Mouse (Mus musculus): Measurements from ENCODE around the gene Iqcn. TPM values are rescaled to one million over a fixed set of nuclear protein-coding genes. Genes with fewer than 3 reads are reported as not detected.
A peak's percentile ranks its signal among the peaks of the same experiment; 100 is the strongest.

The Iqcn gene
- polyA plus RNA-seq, 1 experiment from 2014 or later, result 0.05 TPM

GRCm38 (mm10) chr8:70764026-70764425, 60.8 kb downstream of the Iqcn start:
- peaks cover 26% of the 10 kb centered on the region for H3K4me1 ChIP-seq (ENCODE audit: control insufficient read depth, insufficient read depth, low read length)
- no peak overlapping the region for H3K9ac ChIP-seq (replicated peaks; ENCODE audit: low read length)
- peaks cover 12% of the 10 kb centered on the region; the same call in 1 of the 2 replicates for H3K27me3 ChIP-seq (ENCODE audit: control insufficient read depth, insufficient read depth, low read length)
- WGBS, result 87% methylated on average over 8 of the region's 8 CpGs
- no peak for DNase-seq
- no peak overlapping the region for H3K4me3 ChIP-seq (replicated peaks; ENCODE audit: low read depth, low read length)
- no peak for ATAC-seq (ENCODE audit: low FRiP score, low TSS enrichment)
- H3K4me2 ChIP-seq (ENCODE audit: low read length), result no peak overlapping the region
- no peaks in the 10 kb centered on the region for H3K9me3 ChIP-seq (ENCODE audit: control insufficient read depth, low read length)
- no peak overlapping the region for H3K27ac ChIP-seq (replicated peaks; ENCODE audit: low read depth, low read length)
- H3K36me3 ChIP-seq (ENCODE audit: control insufficient read depth, insufficient read depth, low read length), result peaks cover 20% of the 10 kb centered on the region

GRCm38 (mm10) chr8:70764676-70765075, 61.4 kb downstream of the Iqcn start:
- WGBS, result 96% methylated on average over 13 of the region's 13 CpGs
- H3K36me3 ChIP-seq (ENCODE audit: control insufficient read depth, insufficient read depth, low read length), result peaks cover 27% of the 10 kb centered on the region
- H3K9me3 ChIP-seq (ENCODE audit: control insufficient read depth, low read length), result no peaks in the 10 kb centered on the region
- H3K27ac ChIP-seq (replicated peaks; ENCODE audit: low read depth, low read length), result no peak overlapping the region
- peaks cover 12% of the 10 kb centered on the region; the same call in 1 of the 2 replicates for H3K27me3 ChIP-seq (ENCODE audit: control insufficient read depth, insufficient read depth, low read length)
- H3K4me1 ChIP-seq (ENCODE audit: control insufficient read depth, insufficient read depth, low read length), result peaks cover 22% of the 10 kb centered on the region
- H3K9ac ChIP-seq (replicated peaks; ENCODE audit: low read length), result no peak overlapping the region
- ATAC-seq (ENCODE audit: low FRiP score, low TSS enrichment) (no peak), DNase-seq (no peak)
- no peak overlapping the region for H3K4me2 ChIP-seq (ENCODE audit: low read length)
- H3K4me3 ChIP-seq (replicated peaks; ENCODE audit: low read depth, low read length), result no peak overlapping the region

GRCm38 (mm10) chr8:70765329-70765728, 62.1 kb downstream of the Iqcn start:
- Histone ChIP-seq H3K27ac (replicated peaks; ENCODE audit: low read depth, low read length) (no peak overlapping the region), H3K9me3 (ENCODE audit: control insufficient read depth, low read length) (no peaks in the 10 kb centered on the region), H3K27me3 (ENCODE audit: control insufficient read depth, insufficient read depth, low read length) (peaks cover 12% of the 10 kb centered on the region; the same call in 1 of the 2 replicates), H3K4me2 (ENCODE audit: low read length) (no peak overlapping the region; the same call in 1 of the 2 replicates), H3K9ac (replicated peaks; ENCODE audit: low read length) (no peak overlapping the region; the same call in 1 of the 2 replicates), H3K4me1 (ENCODE audit: control insufficient read depth, insufficient read depth, low read length) (peaks cover 16% of the 10 kb centered on the region; the same call in 1 of the 2 replicates), H3K36me3 (ENCODE audit: control insufficient read depth, insufficient read depth, low read length) (peaks cover 33% of the 10 kb centered on the region), H3K4me3 (replicated peaks; ENCODE audit: low read depth, low read length) (no peak overlapping the region)
- no peak for DNase-seq
- 81% methylated on average over 9 of the region's 9 CpGs for WGBS
- ATAC-seq (ENCODE audit: low FRiP score, low TSS enrichment), result no peak

GRCm38 (mm10) chr8:70765838-70766570, 62.7 kb downstream of the Iqcn start:
- H3K9me3 ChIP-seq (ENCODE audit: control insufficient read depth, low read length), result no peaks in the 10 kb centered on the region
- ATAC-seq (ENCODE audit: low FRiP score, low TSS enrichment) (no peak), DNase-seq (no peak)
- 3% methylated on average over 34 of the region's 34 CpGs for WGBS
- H3K27ac ChIP-seq (replicated peaks; ENCODE audit: low read depth, low read length), result no peak overlapping the region
- peak overlapping the region; percentile 36 for H3K9ac ChIP-seq (replicated peaks; ENCODE audit: low read length)
- peaks cover 40% of the 10 kb centered on the region for H3K36me3 ChIP-seq (ENCODE audit: control insufficient read depth, insufficient read depth, low read length)
- H3K4me2 ChIP-seq (ENCODE audit: low read length), result peak overlapping the region; percentile 45
- H3K27me3 ChIP-seq (ENCODE audit: control insufficient read depth, insufficient read depth, low read length), result peaks cover 12% of the 10 kb centered on the region; the same call in 1 of the 2 replicates
- H3K4me1 ChIP-seq (ENCODE audit: control insufficient read depth, insufficient read depth, low read length), result peaks cover 16% of the 10 kb centered on the region; the same call in 1 of the 2 replicates
- peak overlapping the region; percentile 18 for H3K4me3 ChIP-seq (replicated peaks; ENCODE audit: low read depth, low read length)

- Histone ChIP-seq H3K27ac (replicated peaks; ENCODE audit: low read depth, low read length) (no peak overlapping the region), H3K4me3 (replicated peaks; ENCODE audit: low read depth, low read length) (peak overlapping the region; percentile 18; the same call in 1 of the 2 replicates), H3K9ac (replicated peaks; ENCODE audit: low read length) (peak overlapping the region; percentile 36; the same call in 1 of the 2 replicates), H3K36me3 (ENCODE audit: control insufficient read depth, insufficient read depth, low read length) (peaks cover 47% of the 10 kb centered on the region), H3K27me3 (ENCODE audit: control insufficient read depth, insufficient read depth, low read length) (peaks cover 12% of the 10 kb centered on the region; the same call in 1 of the 2 replicates), H3K9me3 (ENCODE audit: control insufficient read depth, low read length) (no peaks in the 10 kb centered on the region), H3K4me1 (ENCODE audit: control insufficient read depth, insufficient read depth, low read length) (peaks cover 12% of the 10 kb centered on the region; the same call in 1 of the 2 replicates), H3K4me2 (ENCODE audit: low read length) (peak overlapping the region; percentile 45)
- no peak for DNase-seq
- no peak for ATAC-seq (ENCODE audit: low FRiP score, low TSS enrichment)
- 8% methylated on average over 21 of the region's 21 CpGs for WGBS
Observed at GRCm38 (mm10) chr8:70766571-70767440, 63.5 kb downstream of the Iqcn start.

Other genes starting within 250 kb of the Iqcn start
- 24.2 and 27.2 TPM in 2 replicates for gene Klhl26, start 226.5 kb upstream of the Iqcn start, polyA plus RNA-seq (2014; fragmentation: Nextera tagmentation; extraction: Ambion mirVana)
- gene Tmem59l, start 216.1 kb upstream of the Iqcn start, polyA plus RNA-seq (2014; fragmentation: Nextera tagmentation; extraction: Ambion mirVana), result 104 and 143 TPM in 2 replicates
- gene Crlf1, start 210.3 kb upstream of the Iqcn start, polyA plus RNA-seq (2014; fragmentation: Nextera tagmentation; extraction: Ambion mirVana), result 2.1 and 3.0 TPM in 2 replicates
- 152 and 190 TPM in 2 replicates for gene Rex1bd, start 196.7 kb upstream of the Iqcn start, polyA plus RNA-seq (2014; fragmentation: Nextera tagmentation; extraction: Ambion mirVana)
- gene Uba52, start 192.7 kb upstream of the Iqcn start, polyA plus RNA-seq (2014; fragmentation: Nextera tagmentation; extraction: Ambion mirVana), result 696 and 821 TPM in 2 replicates
- 328 and 408 TPM in 2 replicates for gene Fkbp8, start 175.7 kb upstream of the Iqcn start, polyA plus RNA-seq (2014; fragmentation: Nextera tagmentation; extraction: Ambion mirVana)
- gene Kxd1, start 175.5 kb upstream of the Iqcn start, polyA plus RNA-seq (2014; fragmentation: Nextera tagmentation; extraction: Ambion mirVana), result 50.7 and 52.6 TPM in 2 replicates
- gene Ell, start 164.0 kb upstream of the Iqcn start, polyA plus RNA-seq (2014; fragmentation: Nextera tagmentation; extraction: Ambion mirVana), result 14.9 and 17.1 TPM in 2 replicates
- 91.9 and 101 TPM in 2 replicates for gene Isyna1, start 109.1 kb upstream of the Iqcn start, polyA plus RNA-seq (2014; fragmentation: Nextera tagmentation; extraction: Ambion mirVana)
- gene Ssbp4, start 94.6 kb upstream of the Iqcn start, polyA plus RNA-seq (2014; fragmentation: Nextera tagmentation; extraction: Ambion mirVana), result 172 and 213 TPM in 2 replicates
- 0.34 and 1.1 TPM in 2 replicates for gene Lrrc25, start 87.3 kb upstream of the Iqcn start, polyA plus RNA-seq (2014; fragmentation: Nextera tagmentation; extraction: Ambion mirVana)
- 0.16 and 0.20 TPM in 2 replicates for gene Gdf15, start 71.0 kb upstream of the Iqcn start, polyA plus RNA-seq (2014; fragmentation: Nextera tagmentation; extraction: Ambion mirVana)
- gene Pgpep1, start 43.1 kb upstream of the Iqcn start, polyA plus RNA-seq (2014; fragmentation: Nextera tagmentation; extraction: Ambion mirVana), result 86.9 and 95.8 TPM in 2 replicates
- 175 and 201 TPM in 2 replicates for gene Lsm4, start 30.2 kb upstream of the Iqcn start, polyA plus RNA-seq (2014; fragmentation: Nextera tagmentation; extraction: Ambion mirVana)
- 104 and 119 TPM in 2 replicates for gene Jund, start 4.5 kb upstream of the Iqcn start, polyA plus RNA-seq (2014; fragmentation: Nextera tagmentation; extraction: Ambion mirVana)
- gene Gm3336, start 15.1 kb downstream of the Iqcn start, polyA plus RNA-seq (2014; fragmentation: Nextera tagmentation; extraction: Ambion mirVana), result not detected in 2 replicates
- gene Pde4c, start 20.3 kb downstream of the Iqcn start, polyA plus RNA-seq (2014; fragmentation: Nextera tagmentation; extraction: Ambion mirVana), result 0.24 TPM in 1 of 2 replicates, not detected in the other
- gene Rab3a, start 51.2 kb downstream of the Iqcn start, polyA plus RNA-seq (2014; fragmentation: Nextera tagmentation; extraction: Ambion mirVana), result 407 and 464 TPM in 2 replicates
- gene Mpv17l2, start 57.5 kb downstream of the Iqcn start, polyA plus RNA-seq (2014; fragmentation: Nextera tagmentation; extraction: Ambion mirVana), result 37.1 and 39.0 TPM in 2 replicates
- gene Pik3r2, start 73.3 kb downstream of the Iqcn start, polyA plus RNA-seq (2014; fragmentation: Nextera tagmentation; extraction: Ambion mirVana), result 79.2 and 84.7 TPM in 2 replicates
- 22.7 and 24.3 TPM in 2 replicates for gene Mast3, start 101.6 kb downstream of the Iqcn start, polyA plus RNA-seq (2014; fragmentation: Nextera tagmentation; extraction: Ambion mirVana)
- 0.45 TPM in 1 of 2 replicates, not detected in the other for gene Il12rb1, start 105.0 kb downstream of the Iqcn start, polyA plus RNA-seq (2014; fragmentation: Nextera tagmentation; extraction: Ambion mirVana)
- 7.1 and 7.5 TPM in 2 replicates for gene Arrdc2, start 136.3 kb downstream of the Iqcn start, polyA plus RNA-seq (2014; fragmentation: Nextera tagmentation; extraction: Ambion mirVana)
- 13.3 and 16.0 TPM in 2 replicates for gene Kcnn1, start 159.8 kb downstream of the Iqcn start, polyA plus RNA-seq (2014; fragmentation: Nextera tagmentation; extraction: Ambion mirVana)
- gene Ccdc124, start 170.5 kb downstream of the Iqcn start, polyA plus RNA-seq (2014; fragmentation: Nextera tagmentation; extraction: Ambion mirVana), result 149 and 178 TPM in 2 replicates
- gene Slc5a5, start 189.3 kb downstream of the Iqcn start, polyA plus RNA-seq (2014; fragmentation: Nextera tagmentation; extraction: Ambion mirVana), result 0.40 and 0.96 TPM in 2 replicates
- 2,701 and 2,857 TPM in 2 replicates for gene Rpl18a, start 194.0 kb downstream of the Iqcn start, polyA plus RNA-seq (2014; fragmentation: Nextera tagmentation; extraction: Ambion mirVana)
- 46.5 and 54.0 TPM in 2 replicates for gene Map1s, start 202.5 kb downstream of the Iqcn start, polyA plus RNA-seq (2014; fragmentation: Nextera tagmentation; extraction: Ambion mirVana)

All from midbrain, embryonic 14.5 days (tissue).